Mouse (Mus musculus): Measurements from ENCODE around the gene Mpv17l2.

Mpv17l2 gene

GRCm38 (mm10) chr8:70760775-70761406, at the start of gene Mpv17l2:
Gene Mpv17l2 (minus strand): TSS chr8:70760946.
- peak; percentile 99 for DNase-seq (ENCODE audit: low read depth, low spot score)

GRCm38 (mm10) chr8:70808955-70809701, 48.4 kb upstream of the Mpv17l2 start:
- no peak for DNase-seq (ENCODE audit: low read depth, low spot score)

- DNase-seq (ENCODE audit: low read depth, low spot score): no peak
These were observed 47.5 kb upstream of the Mpv17l2 start, which contains the start of gene Il12rb1 for GRCm38 (mm10) chr8:70808239-70808638. Gene Il12rb1 (plus strand): TSS chr8:70808449.

GRCm38 (mm10) chr8:70807304-70807703, 46.6 kb upstream of the Mpv17l2 start:
- no peak for DNase-seq (ENCODE audit: low read depth, low spot score)

GRCm38 (mm10) chr8:70806541-70806940, 45.8 kb upstream of the Mpv17l2 start:
- DNase-seq (ENCODE audit: low read depth, low spot score): no peak

GRCm38 (mm10) chr8:70804481-70805206, 43.9 kb upstream of the Mpv17l2 start, which contains the start of gene Mast3:
Gene Mast3 (minus strand): TSS chr8:70805054.
- DNase-seq (ENCODE audit: low read depth, low spot score): peak; percentile 82

- no peak for DNase-seq (ENCODE audit: low read depth, low spot score)
These were observed 43.2 kb upstream of the Mpv17l2 start for GRCm38 (mm10) chr8:70803761-70804480.

GRCm38 (mm10) chr8:70802786-70803510, 42.2 kb upstream of the Mpv17l2 start:
- DNase-seq (ENCODE audit: low read depth, low spot score): no peak

GRCm38 (mm10) chr8:70801830-70802229, 41.1 kb upstream of the Mpv17l2 start:
- DNase-seq (ENCODE audit: low read depth, low spot score): no peak

GRCm38 (mm10) chr8:70801156-70801555, 40.4 kb upstream of the Mpv17l2 start:
- no peak for DNase-seq (ENCODE audit: low read depth, low spot score)

- DNase-seq (ENCODE audit: low read depth, low spot score): no peak
These were observed 39.9 kb upstream of the Mpv17l2 start for GRCm38 (mm10) chr8:70800648-70801047.

GRCm38 (mm10) chr8:70798281-70798680, 37.5 kb upstream of the Mpv17l2 start:
- DNase-seq (ENCODE audit: low read depth, low spot score): no peak

- peak; percentile 91 for DNase-seq (ENCODE audit: low read depth, low spot score)
These were observed 36.6 kb upstream of the Mpv17l2 start for GRCm38 (mm10) chr8:70797081-70798070.

- no peak for DNase-seq (ENCODE audit: low read depth, low spot score)
These were observed 35.8 kb upstream of the Mpv17l2 start for GRCm38 (mm10) chr8:70796403-70797080.

GRCm38 (mm10) chr8:70795370-70795769, 34.6 kb upstream of the Mpv17l2 start:
- no peak for DNase-seq (ENCODE audit: low read depth, low spot score)

- DNase-seq (ENCODE audit: low read depth, low spot score): no peak
These were observed 33.5 kb upstream of the Mpv17l2 start for GRCm38 (mm10) chr8:70794215-70794614.

- DNase-seq (ENCODE audit: low read depth, low spot score): no peak
These were observed 32.0 kb upstream of the Mpv17l2 start for GRCm38 (mm10) chr8:70792700-70793099.

GRCm38 (mm10) chr8:70791975-70792691, 31.4 kb upstream of the Mpv17l2 start:
- peak; percentile 97 for DNase-seq (ENCODE audit: low read depth, low spot score)
